Mouse (Mus musculus): ENCODE results near the gene Ildr2. TPM values are rescaled to one million over a fixed set of nuclear protein-coding genes. Genes with fewer than 3 reads are reported as not detected.

Gene Ildr2
- polyA plus RNA-seq, 1 experiment from 2014 or later = 0.11 TPM

- H3K27ac ChIP-seq = no peak overlapping the region
- H3K4me2 ChIP-seq (replicated peaks) = no peak overlapping the region
- H3K4me1 ChIP-seq = no peaks in the 10 kb centered on the region
- 89% methylated on average over 6 of the region's 6 CpGs for WGBS
- H3K36me3 ChIP-seq = no peaks in the 10 kb centered on the region
- H3K4me3 ChIP-seq = no peak overlapping the region
- ATAC-seq (ENCODE audit: low FRiP score, low read depth) = no peak
- H3K9ac ChIP-seq = no peak overlapping the region
- no peaks in the 10 kb centered on the region for H3K9me3 ChIP-seq
- no peaks in the 10 kb centered on the region for H3K27me3 ChIP-seq
Measured at GRCm38 (mm10) chr1:166290562-166290961, 36.6 kb downstream of the Ildr2 start.

DNA sequence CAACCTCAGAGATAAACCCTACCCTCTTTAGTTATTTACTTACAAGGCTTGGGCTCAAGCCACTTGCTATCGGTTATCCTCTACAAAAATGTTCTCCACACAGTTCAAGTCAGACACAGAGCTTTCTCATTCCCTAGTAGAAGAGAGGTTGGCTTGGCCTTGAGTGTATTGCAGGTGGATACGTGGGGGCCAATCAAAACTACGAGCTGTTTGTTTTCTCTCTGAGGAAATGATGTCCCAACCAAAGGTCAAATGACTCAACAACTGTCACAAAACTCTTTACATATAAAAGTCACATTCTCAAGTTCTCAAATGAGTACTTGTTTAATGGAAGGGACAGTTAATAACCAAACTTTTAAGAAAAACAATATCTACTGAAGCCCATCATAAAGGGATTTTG is 39.1 kb downstream of the Ildr2 start:
- Histone ChIP-seq H3K36me3 (no peaks in the 10 kb centered on the region), H3K4me3 (no peak overlapping the region), H3K27me3 (no peaks in the 10 kb centered on the region), H3K4me1 (no peaks in the 10 kb centered on the region), H3K27ac (no peak overlapping the region), H3K4me2 (replicated peaks) (no peak overlapping the region), H3K9me3 (no peaks in the 10 kb centered on the region), H3K9ac (no peak overlapping the region)
- WGBS = 80% methylated on average over 3 of the region's 3 CpGs
- ATAC-seq (ENCODE audit: low FRiP score, low read depth) = no peak

GRCm38 (mm10) chr1:166295548-166295947 is 41.6 kb downstream of the Ildr2 start:
- no peak for ATAC-seq (ENCODE audit: low FRiP score, low read depth)

DNA sequence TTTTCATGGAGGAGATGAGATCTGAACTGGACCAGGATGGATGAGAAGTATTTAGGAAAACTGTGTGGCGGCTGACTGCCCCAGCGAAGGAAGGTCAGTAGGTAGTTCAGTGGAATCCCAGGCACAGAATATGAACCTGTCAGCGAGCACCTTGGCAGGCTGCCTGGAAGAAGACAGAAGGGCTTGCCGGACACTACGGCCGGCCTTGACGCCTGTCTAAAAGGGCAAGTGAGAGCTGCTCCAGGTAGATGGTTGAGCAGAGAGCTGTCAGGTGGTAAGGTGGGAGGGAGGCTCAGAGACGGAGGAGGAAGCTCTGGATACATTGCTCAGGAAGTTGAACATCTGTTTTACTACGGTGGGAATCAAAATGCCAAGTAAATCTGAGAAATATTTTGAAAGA is 42.4 kb downstream of the Ildr2 start:
- no peak overlapping the region for H3K27ac ChIP-seq
- no peaks in the 10 kb centered on the region for H3K36me3 ChIP-seq
- no peak for ATAC-seq (ENCODE audit: low FRiP score, low read depth)
- WGBS = 85% methylated on average over 9 of the region's 9 CpGs
- H3K4me2 ChIP-seq (replicated peaks) = no peak overlapping the region
- H3K4me1 ChIP-seq = no peaks in the 10 kb centered on the region
- H3K4me3 ChIP-seq = no peak overlapping the region
- no peaks in the 10 kb centered on the region for H3K27me3 ChIP-seq
- no peak overlapping the region for H3K9ac ChIP-seq
- no peaks in the 10 kb centered on the region for H3K9me3 ChIP-seq

More at GRCm38 (mm10) chr1:166295548-166295947, 41.6 kb downstream of the Ildr2 start:
- H3K9ac ChIP-seq = no peak overlapping the region
- H3K27me3 ChIP-seq = no peaks in the 10 kb centered on the region
- no peaks in the 10 kb centered on the region for H3K9me3 ChIP-seq
- no peaks in the 10 kb centered on the region for H3K4me1 ChIP-seq
- H3K4me3 ChIP-seq = no peak overlapping the region
- no peak overlapping the region for H3K4me2 ChIP-seq (replicated peaks)
- H3K27ac ChIP-seq = no peak overlapping the region
- H3K36me3 ChIP-seq = no peaks in the 10 kb centered on the region
- WGBS = 74% methylated on average over 7 of the region's 7 CpGs

DNA sequence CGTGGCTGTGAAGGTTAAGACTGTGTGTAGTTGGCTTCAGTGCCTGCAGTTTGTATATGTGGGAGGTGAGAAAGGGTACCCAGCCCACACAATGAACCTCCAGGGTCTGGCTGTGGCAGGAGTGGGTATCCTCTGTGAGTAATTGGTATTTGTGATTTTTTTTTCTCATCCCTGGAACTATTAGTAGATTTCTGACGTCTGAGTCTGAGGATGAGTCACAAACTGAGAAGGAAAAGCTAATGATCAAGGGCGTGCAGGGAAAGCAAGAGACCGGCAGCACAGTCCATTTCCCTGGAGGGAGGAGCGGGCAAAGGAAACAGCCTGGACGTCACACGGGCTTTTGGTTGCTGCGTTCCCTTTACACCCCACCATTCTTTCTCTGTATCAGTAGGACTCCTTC is 43.0 kb downstream of the Ildr2 start:
- H3K27me3 ChIP-seq = no peaks in the 10 kb centered on the region
- no peak overlapping the region for H3K9ac ChIP-seq
- WGBS = 82% methylated on average over 8 of the region's 8 CpGs
- ATAC-seq (ENCODE audit: low FRiP score, low read depth) = no peak
- H3K9me3 ChIP-seq = no peaks in the 10 kb centered on the region
- no peak overlapping the region for H3K4me3 ChIP-seq
- no peaks in the 10 kb centered on the region for H3K36me3 ChIP-seq
- H3K4me2 ChIP-seq (replicated peaks) = no peak overlapping the region
- H3K27ac ChIP-seq = no peak overlapping the region
- no peaks in the 10 kb centered on the region for H3K4me1 ChIP-seq

- ATAC-seq (ENCODE audit: low FRiP score, low read depth) = no peak
Measured at GRCm38 (mm10) chr1:166297499-166298111, 43.7 kb downstream of the Ildr2 start.

DNA sequence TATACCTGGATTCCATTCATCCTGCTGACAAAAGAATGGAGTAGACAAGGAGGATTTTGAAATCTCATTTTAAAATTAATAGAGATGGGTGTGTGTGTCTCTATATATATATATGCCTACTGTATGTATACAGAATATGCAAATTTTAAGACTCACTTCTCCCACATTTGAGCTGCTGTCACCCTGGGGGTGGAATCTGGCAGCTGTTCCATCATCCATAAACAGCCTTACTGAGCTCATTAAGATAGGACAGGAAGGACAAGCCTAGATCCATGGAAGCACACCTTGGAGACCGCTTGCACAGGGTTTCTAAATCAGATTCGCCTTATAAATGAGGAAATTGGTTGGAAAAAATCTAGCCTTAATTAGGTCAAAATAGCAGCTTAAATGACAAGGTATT is 44.9 kb downstream of the Ildr2 start:
- no peaks in the 10 kb centered on the region for H3K36me3 ChIP-seq
- H3K4me3 ChIP-seq = no peak overlapping the region

More at GRCm38 (mm10) chr1:166297499-166298111, 43.7 kb downstream of the Ildr2 start:
- Histone ChIP-seq H3K27me3 (no peaks in the 10 kb centered on the region), H3K27ac (no peak overlapping the region), H3K4me2 (replicated peaks) (no peak overlapping the region), H3K9ac (no peak overlapping the region), H3K36me3 (no peaks in the 10 kb centered on the region), H3K4me1 (no peaks in the 10 kb centered on the region), H3K4me3 (no peak overlapping the region), H3K9me3 (no peaks in the 10 kb centered on the region)
- 66% methylated on average over 15 of the region's 15 CpGs for WGBS

DNA sequence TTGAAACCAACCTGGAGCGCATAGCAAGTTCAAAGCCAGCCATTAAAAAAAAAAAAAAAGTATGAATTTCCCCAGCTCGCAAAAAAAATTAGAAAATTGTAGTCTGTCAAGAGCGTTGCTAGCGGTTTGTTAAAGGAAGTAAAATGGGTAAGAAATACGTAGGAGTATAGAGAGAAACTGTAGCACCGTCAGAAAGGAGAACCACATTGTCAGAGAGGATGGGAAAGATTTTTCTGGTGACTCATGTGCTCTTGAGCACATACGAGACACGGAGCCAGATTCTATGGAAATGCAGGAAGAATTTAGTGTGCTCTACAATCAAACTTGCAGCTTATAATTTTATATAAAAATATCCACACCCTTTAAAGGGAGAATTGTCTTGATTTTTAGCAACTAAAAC is 45.9 kb downstream of the Ildr2 start:
- H3K4me1 ChIP-seq = no peaks in the 10 kb centered on the region
- H3K4me2 ChIP-seq (replicated peaks) = no peak overlapping the region
- H3K9me3 ChIP-seq = no peaks in the 10 kb centered on the region
- H3K9ac ChIP-seq = no peak overlapping the region
- no peaks in the 10 kb centered on the region for H3K36me3 ChIP-seq
- H3K27ac ChIP-seq = no peak overlapping the region
- ATAC-seq (ENCODE audit: low FRiP score, low read depth) = no peak
- H3K27me3 ChIP-seq = no peaks in the 10 kb centered on the region
- 84% methylated on average over 8 of the region's 8 CpGs for WGBS
- H3K4me3 ChIP-seq = no peak overlapping the region

More for the DNA sequence above, 44.9 kb downstream of the Ildr2 start:
- no peaks in the 10 kb centered on the region for H3K4me1 ChIP-seq
- WGBS = 85% methylated on average over 2 of the region's 2 CpGs
- ATAC-seq (ENCODE audit: low FRiP score, low read depth) = no peak
- H3K27ac ChIP-seq = no peak overlapping the region
- no peak overlapping the region for H3K4me2 ChIP-seq (replicated peaks)
- no peaks in the 10 kb centered on the region for H3K27me3 ChIP-seq
- no peaks in the 10 kb centered on the region for H3K9me3 ChIP-seq
- no peak overlapping the region for H3K9ac ChIP-seq

- no peak overlapping the region for H3K4me2 ChIP-seq (replicated peaks)
- no peaks in the 10 kb centered on the region for H3K27me3 ChIP-seq
- WGBS = 50% methylated on average over 3 of the region's 3 CpGs
- no peak for ATAC-seq (ENCODE audit: low FRiP score, low read depth)
- no peak overlapping the region for H3K4me3 ChIP-seq
- no peak overlapping the region for H3K9ac ChIP-seq
- no peaks in the 10 kb centered on the region for H3K4me1 ChIP-seq
- no peaks in the 10 kb centered on the region for H3K36me3 ChIP-seq
- H3K9me3 ChIP-seq = no peaks in the 10 kb centered on the region
- no peak overlapping the region for H3K27ac ChIP-seq
Measured at GRCm38 (mm10) chr1:166300526-166300925, 46.6 kb downstream of the Ildr2 start.

DNA sequence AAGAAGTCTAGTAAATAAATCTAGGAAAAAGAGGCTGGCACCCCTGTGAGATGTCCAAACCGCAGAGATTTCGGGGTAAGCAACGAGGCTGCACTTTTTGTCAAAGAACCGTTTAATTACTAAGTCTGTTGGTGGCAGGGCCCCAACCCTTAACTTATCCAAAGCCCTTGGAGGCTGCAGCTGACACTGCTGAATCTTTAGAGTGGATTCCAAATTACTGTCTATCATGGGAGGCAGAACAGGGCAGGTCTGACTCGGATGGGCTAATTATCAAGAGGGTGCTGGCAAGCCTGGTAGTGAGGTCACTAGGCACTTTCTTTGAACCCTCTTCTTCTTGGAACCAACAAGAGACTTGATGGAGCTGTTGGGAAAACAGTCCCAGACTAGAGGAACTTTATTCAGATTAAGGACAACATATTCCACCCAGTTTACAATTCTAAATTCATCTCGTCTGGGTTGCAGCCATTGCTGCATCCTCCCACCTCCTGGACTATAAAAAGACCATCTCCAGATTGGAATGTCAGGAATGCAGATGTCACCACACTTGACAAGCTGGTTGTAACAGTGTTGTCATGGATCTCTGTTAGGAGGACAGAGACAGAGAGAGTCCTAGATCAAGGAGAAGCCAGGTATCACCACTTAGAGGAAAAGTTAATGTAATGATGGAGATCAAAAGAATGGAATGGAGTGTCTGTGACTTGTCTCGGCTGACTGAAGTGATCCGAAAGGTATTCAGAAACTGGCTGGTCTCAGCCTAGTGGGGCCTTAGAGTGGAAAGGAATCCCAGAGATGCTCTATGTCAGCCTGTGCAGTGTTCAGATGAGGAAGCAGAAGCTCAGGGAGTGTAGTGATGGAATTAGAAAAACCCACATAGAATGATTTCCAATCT is 50.7 kb downstream of the Ildr2 start:
- Histone ChIP-seq H3K4me1 (peaks cover 11% of the 10 kb centered on the region), H3K4me3 (no peak overlapping the region), H3K9ac (no peak overlapping the region), H3K9me3 (no peaks in the 10 kb centered on the region), H3K27me3 (peaks cover 28% of the 10 kb centered on the region), H3K4me2 (replicated peaks) (no peak overlapping the region), H3K36me3 (no peaks in the 10 kb centered on the region), H3K27ac (no peak overlapping the region)
- WGBS = 66% methylated on average over 8 of the region's 8 CpGs
- ATAC-seq (ENCODE audit: low FRiP score, low read depth) = no peak

GRCm38 (mm10) chr1:166308471-166308850 is 54.5 kb downstream of the Ildr2 start:
- Histone ChIP-seq H3K4me1 (peaks cover 12% of the 10 kb centered on the region), H3K4me3 (peak overlapping the region; percentile 58), H3K4me2 (replicated peaks) (peak overlapping the region; percentile 96), H3K27ac (no peak overlapping the region), H3K27me3 (peaks cover 53% of the 10 kb centered on the region), H3K36me3 (no peaks in the 10 kb centered on the region), H3K9me3 (no peaks in the 10 kb centered on the region), H3K9ac (peak overlapping the region; percentile 62)
- ATAC-seq (ENCODE audit: low FRiP score, low read depth) = no peak
- 11% methylated on average over 5 of the region's 5 CpGs for whole genome bisulfite sequencing

DNA sequence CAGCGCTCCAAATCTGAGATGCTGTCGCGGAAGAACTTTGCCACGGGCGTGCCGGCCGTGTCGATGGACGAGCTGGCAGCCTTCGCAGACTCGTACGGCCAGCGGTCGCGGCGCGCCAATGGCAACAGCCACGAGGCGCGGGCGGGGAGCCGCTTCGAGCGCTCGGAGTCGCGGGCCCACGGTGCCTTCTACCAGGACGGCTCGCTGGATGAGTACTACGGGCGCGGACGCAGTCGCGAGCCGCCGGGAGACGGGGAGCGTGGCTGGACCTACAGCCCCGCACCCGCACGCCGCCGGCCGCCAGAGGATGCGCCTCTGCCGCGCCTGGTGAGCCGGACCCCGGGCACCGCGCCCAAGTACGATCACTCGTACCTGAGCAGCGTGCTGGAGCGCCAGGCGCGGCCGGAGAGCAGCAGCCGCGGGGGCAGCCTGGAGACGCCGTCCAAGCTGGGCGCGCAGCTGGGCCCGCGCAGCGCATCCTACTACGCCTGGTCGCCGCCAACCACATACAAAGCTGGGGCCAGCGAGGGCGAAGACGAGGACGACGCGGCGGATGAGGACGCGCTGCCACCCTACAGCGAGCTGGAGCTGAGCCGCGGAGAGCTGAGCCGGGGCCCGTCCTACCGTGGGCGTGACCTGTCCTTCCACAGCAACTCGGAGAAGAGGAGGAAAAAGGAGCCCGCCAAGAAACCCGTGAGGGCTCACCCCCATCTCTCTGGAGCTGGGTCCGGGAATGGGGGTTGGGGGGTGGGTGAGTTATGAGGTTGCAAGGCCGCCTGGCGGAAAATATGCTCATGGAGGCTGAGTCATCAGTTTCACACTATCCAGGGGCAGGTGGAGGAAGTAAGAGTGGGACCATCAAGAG is 55.1 kb downstream of the Ildr2 start:
- WGBS = under 1% methylated on average over 92 of the region's 94 CpGs
- H3K4me1 ChIP-seq = peaks cover 12% of the 10 kb centered on the region
- H3K27ac ChIP-seq = no peak overlapping the region
- peaks cover 53% of the 10 kb centered on the region for H3K27me3 ChIP-seq
- peak overlapping the region; percentile 96 for H3K4me2 ChIP-seq (replicated peaks)
- peak; percentile 75 for ATAC-seq (ENCODE audit: low FRiP score, low read depth)
- H3K4me3 ChIP-seq = peak overlapping the region; percentile 58
- H3K9ac ChIP-seq = peak overlapping the region; percentile 62
- no peaks in the 10 kb centered on the region for H3K36me3 ChIP-seq
- no peaks in the 10 kb centered on the region for H3K9me3 ChIP-seq
